Mouse (Mus musculus) spleen, embryonic (tissue): Measurements from ENCODE around the gene Wdr62.
"Not testable (repeated sequence)": the region's sequence is repeated elsewhere in the genome, so short reads cannot be mapped to it uniquely, and the experiment has no call there.

ENCODE experiments used
- CTCF ChIA-PET: fragments of 350-600 bp; sonication (Branson Sonifier 250); formaldehyde crosslinking; loops from one replicate; lab custom pipeline; 2022; lab: Charles Lee

The Wdr62 gene

DNA sequence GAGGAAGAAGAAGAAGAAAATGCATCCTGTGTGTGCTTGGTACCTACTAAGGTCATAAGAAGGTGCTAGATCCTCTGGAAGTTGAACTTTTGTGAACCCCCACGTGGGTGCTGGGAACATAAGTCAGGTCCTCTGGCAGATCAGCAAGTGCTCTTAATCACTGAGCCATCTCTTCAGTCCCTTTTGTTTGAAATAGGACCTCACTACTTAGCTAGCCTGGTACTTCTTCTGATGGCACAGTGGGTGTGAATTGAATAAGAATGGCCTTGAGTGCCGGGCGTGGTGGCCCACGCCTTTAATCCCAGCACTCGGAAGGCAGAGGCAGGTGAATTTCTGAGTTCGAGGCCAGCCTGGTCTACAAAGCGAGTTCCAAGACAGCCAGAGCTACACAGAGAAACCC, 14.3 kb downstream of the Wdr62 start:
- CTCF ChIA-PET: no interaction called here

- CTCF ChIA-PET: no interaction called here
These were observed 14.7 kb downstream of the Wdr62 start for GRCm38 (mm10) chr7:30265531-30265930.

DNA sequence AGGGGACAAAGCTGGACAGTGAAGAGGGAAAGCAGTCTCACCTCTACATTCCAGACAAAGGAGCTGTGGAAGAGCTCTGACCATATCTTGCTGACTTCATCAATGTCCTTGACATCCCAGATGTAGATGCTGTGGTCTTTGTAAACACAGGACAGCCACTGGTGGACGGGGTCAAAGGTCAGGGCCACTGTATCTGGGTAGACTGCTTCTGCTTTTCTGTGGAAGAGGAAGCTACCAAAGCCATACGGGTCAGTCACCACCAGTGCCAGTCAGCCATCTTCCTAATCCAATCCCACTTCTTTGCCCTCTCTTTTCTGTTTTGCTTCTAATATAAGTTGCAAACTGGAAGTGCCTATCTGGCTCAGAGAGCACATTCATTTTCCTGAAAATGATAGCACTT, 15.2 kb downstream of the Wdr62 start:
- CTCF ChIA-PET: no interaction called here

- CTCF ChIA-PET: no interaction called here
These were observed 28.0 kb downstream of the Wdr62 start for GRCm38 (mm10) chr7:30251956-30252954.

GRCm38 (mm10) chr7:30237374-30237773, 42.8 kb downstream of the Wdr62 start:
- CTCF ChIA-PET: not testable (repeated sequence)

DNA sequence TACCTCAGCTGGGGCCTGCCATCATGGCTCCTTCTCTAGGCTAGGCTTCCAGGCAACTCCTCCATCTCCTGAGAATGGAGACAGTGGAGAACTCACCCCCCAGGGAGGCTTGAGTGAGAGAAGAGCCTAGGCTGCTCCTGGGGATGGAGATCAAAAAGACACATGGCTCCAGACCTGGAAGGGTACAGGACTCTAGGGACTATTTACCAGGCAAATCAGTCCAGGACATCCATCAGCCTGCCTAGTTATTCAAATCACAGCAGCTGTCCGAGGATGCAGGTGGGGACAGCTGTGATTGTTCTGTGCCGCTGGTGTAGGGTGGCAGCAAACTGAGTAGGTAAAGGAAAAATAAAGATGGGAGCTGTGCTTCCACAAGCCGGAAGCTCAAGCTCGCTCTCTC, 44.6 kb downstream of the Wdr62 start, which contains the start of gene Ovol3:
Gene Ovol3 (minus strand): TSS at position 101 of the 400 bp plus-strand sequence.
- CTCF ChIA-PET: no interaction called here

GRCm38 (mm10) chr7:30235091-30235490, 45.1 kb downstream of the Wdr62 start:
- CTCF ChIA-PET: no interaction called here

GRCm38 (mm10) chr7:30234276-30234858, 45.9 kb downstream of the Wdr62 start:
- CTCF ChIA-PET: no interaction called here

DNA sequence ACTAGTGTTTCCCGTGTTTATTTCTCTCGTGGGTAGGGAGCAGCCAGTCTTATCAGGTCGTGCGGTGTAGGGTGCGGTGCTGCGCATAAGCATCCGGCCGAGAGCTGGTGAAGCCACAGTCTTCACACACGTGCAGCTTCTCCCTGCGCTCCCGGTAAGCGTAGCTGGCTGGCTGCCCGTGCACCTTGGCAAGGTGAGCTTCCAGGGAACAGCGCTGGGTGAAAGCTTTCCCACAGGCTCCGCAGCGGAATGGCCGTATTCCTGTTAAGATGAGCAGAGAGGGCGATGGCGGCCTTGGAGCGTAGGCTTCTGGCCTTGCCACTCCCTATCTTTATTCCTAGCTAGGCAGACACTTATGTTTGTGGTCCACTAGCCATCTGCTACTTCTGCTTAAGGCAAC, 46.8 kb downstream of the Wdr62 start:
- CTCF ChIA-PET: no interaction called here

GRCm38 (mm10) chr7:30232631-30233148, 47.5 kb downstream of the Wdr62 start:
- CTCF ChIA-PET: no interaction called here

GRCm38 (mm10) chr7:30231669-30232454, 48.4 kb downstream of the Wdr62 start, which contains the start of the genes Polr2i and Tbcb:
TSS of gene Polr2i (plus strand) at chr7:30231948.
TSS of gene Tbcb (minus strand) at chr7:30232272.
- CTCF ChIA-PET: interaction anchor here (0.6 to 1.7 kb wide), 2 partner anchors 15 to 132 kb away, joined by 4 to 5 read pairs; no protein-coding TSS in a partner anchor

GRCm38 (mm10) chr7:30231328-30231668, 48.9 kb downstream of the Wdr62 start:
- CTCF ChIA-PET: interaction anchor here (1.7 kb wide), 1 partner anchor 14 kb away, joined by 4 read pairs; no protein-coding TSS in a partner anchor

- CTCF ChIA-PET: no interaction called here
These were observed 56.0 kb downstream of the Wdr62 start for GRCm38 (mm10) chr7:30224206-30224605.

DNA sequence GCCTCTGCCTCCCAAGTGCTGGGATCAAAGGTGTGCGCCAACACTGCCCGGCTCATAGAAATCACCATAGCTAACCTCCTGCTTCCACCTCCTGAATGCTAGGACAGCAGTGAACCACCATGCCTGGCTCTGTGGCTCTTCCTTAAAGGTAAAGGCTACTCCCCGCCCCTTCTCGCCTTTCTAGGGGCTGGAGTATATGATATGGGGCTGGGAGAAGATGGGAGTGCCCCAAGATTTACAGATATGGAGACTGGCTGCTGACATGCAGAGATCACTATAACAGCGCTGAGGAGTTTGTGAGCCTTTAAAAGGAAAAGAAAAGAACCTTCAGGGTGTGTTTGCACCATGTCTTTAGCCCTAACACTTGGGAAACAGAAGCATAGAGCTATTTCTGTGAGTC, 58.0 kb downstream of the Wdr62 start:
- CTCF ChIA-PET: no interaction called here

GRCm38 (mm10) chr7:30221433-30221832, 58.8 kb downstream of the Wdr62 start:
- CTCF ChIA-PET: no interaction called here

GRCm38 (mm10) chr7:30220008-30220356, 60.2 kb downstream of the Wdr62 start:
- CTCF ChIA-PET: no interaction called here

- CTCF ChIA-PET: no interaction called here
These were observed 60.8 kb downstream of the Wdr62 start for GRCm38 (mm10) chr7:30219293-30220007.

DNA sequence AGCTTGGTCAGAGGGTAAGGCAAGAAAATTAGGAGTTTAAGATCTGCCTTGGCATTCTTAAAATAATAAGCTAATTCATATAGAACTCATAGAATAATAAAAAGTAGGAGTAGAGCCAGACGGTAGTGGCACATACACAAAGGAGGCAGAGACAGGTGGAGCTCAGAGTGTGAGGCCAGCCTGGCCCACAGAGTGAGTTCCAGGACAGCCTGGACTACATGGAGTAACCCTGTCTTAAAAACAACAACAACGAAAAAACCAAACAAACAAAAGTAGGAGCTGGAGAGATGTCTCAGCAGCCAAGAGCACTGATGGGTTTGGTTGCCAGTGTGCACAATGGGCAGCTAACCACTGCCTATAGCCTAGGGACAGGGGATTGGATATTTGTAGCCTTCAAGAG, 62.9 kb downstream of the Wdr62 start:
- CTCF ChIA-PET: interaction anchor here (1.0 to 1.4 kb wide), 3 partner anchors 14 to 35 kb away, joined by 4 read pairs; partner anchors contain the start of gene Polr2i

DNA sequence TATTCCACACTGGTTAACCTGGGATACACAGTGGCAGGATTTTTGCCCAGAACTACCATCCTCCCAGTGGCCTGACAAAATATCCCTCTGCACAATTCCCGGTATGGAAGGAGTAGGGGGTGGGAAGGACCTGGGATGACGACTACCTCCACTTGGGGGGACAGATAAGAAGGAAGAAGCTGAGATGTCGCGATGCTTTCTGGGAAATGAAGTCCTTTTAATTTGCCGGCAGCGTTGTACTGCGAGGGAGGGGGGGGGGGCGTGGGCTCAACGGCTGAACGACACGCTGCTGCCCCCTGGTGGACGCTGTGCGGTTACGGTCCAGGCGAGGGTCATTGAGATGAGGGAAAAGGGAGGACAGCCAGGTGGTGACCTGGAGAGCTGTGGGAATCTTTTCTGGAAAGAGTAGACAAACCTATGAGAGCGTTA, 63.5 kb downstream of the Wdr62 start:
- CTCF ChIA-PET: interaction anchor here (1.2 to 1.4 kb wide), 2 partner anchors 13 to 14 kb away, joined by 4 read pairs; partner anchors contain the start of gene Polr2i

GRCm38 (mm10) chr7:30215875-30216274, 64.3 kb downstream of the Wdr62 start:
- CTCF ChIA-PET: interaction anchor here (1.4 kb wide), 1 partner anchor 12 kb away, joined by 4 read pairs; no protein-coding TSS in a partner anchor

GRCm38 (mm10) chr7:30213881-30214280, 66.3 kb downstream of the Wdr62 start:
- CTCF ChIA-PET: no interaction called here
